Mouse (Mus musculus): Measurements from ENCODE around the gene Mob1b. TPM values are rescaled to one million over a fixed set of nuclear protein-coding genes. Genes with fewer than 3 reads are reported as not detected.

Gene Mob1b
- 11.4 and 11.9 TPM in 2 replicates for polyA plus RNA-seq (2012; rRNA removed)

DNA sequence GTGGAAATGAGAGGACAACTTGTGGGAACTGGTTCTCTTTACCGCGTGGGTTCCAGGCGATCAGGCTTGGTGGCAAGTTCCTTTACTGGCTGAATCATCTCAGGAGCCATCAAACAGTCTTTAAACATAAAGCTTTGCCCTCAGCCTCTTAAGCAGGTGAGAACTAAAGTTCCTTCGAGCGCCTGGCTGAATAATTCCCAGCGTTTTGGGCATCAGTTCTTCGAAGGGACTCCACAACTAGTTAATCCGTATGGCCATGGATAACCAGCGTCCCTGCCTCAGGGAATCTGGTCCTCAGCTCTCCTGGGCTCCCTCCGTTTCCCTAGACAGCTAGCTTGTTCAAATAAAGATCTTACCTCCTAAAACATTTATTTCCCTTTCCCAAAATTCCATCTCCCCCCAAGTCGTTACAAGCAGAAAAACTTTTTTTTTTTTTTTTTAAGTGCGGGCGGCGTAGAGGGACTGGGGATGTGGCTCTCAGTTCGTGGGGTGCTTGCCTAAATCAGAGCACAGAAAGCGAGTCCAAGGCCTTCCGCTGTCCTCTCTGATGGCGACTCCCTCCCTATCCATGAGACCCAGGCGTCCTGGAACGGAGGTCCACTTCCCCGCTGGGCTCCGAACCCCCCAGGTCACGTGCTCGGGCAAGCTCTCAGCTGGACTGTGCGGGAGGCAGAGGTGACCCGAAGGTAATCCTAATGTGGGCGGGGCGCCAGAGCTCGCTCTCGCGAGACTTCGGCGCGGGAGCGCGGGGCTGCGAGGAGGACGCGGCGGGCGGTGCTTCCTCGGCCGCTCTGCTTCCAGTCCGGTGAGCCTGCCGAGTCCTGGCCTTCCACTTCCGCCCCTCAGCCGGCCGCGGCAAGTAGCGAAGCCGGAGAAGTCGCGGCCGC is at the start of gene Mob1b:
Mob1b (plus strand) TSS at position 740 of the 887 bp plus-strand sequence.
- peak within 1 kb of the TSS; percentile 96 for H3K27ac ChIP-seq (ENCODE audit: insufficient read depth, low read length)
- peaks cover 8% of the 10 kb centered on the region; the same call in 1 of the 2 replicates for H3K4me1 ChIP-seq (ENCODE audit: control insufficient read depth, insufficient read depth, low read length)
- peak within 1 kb of the TSS; percentile 68 for H3K4me3 ChIP-seq (ENCODE audit: insufficient read depth, low read length)
- TF ChIP-seq CTCF (IDR thresholded peaks at IDR 0.05; ENCODE audit: extremely low read depth, insufficient read depth, low read length) (no peak), POLR2A (IDR thresholded peaks at IDR 0.05; ENCODE audit: extremely low read depth, insufficient read depth, low read length) (peak; percentile 74)

DNA sequence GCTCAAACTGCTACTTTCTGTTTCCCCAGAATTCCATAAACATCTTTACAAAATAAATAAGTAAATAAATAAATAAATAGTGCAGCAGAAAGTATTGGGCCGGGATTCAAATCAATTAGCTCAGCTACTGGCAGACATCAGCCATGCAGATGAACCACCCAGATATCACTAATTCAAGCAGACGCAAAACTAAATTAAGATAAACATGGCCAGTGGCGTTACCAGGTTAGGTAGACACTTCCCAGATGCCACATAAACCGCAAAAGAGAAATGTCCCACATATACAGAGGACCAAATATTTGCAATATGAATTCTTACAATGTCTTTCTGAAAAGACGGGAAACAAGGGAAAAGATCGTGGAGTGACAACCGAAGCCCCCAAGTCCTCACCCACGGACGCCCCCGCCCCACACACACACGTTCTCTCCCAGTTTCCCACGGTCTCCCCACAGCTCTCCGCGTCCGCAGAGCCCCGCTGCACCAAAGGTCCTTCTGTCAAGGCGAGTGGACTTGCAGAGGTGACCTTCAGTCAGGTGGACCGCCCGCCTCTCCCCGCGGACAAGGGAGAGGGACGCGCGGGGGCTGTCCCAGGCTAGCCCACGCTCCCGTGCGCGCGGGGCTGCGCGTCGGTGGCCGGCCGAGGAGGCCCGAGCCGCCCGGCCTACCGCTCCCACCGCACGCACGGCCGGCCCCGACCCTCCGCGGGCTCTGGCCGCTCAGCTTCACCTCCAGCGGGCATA is 45.8 kb upstream of the Mob1b start:
- TF ChIP-seq CTCF (IDR thresholded peaks at IDR 0.05; ENCODE audit: extremely low read depth, insufficient read depth, low read length) (no peak), POLR2A (IDR thresholded peaks at IDR 0.05; ENCODE audit: extremely low read depth, insufficient read depth, low read length) (no peak)
- peak overlapping the region; percentile 98 for H3K27ac ChIP-seq (ENCODE audit: insufficient read depth, low read length)
- H3K4me1 ChIP-seq (ENCODE audit: control insufficient read depth, insufficient read depth, low read length), result peaks cover 8% of the 10 kb centered on the region
- peak overlapping the region; percentile 74 for H3K4me3 ChIP-seq (ENCODE audit: insufficient read depth, low read length)

DNA sequence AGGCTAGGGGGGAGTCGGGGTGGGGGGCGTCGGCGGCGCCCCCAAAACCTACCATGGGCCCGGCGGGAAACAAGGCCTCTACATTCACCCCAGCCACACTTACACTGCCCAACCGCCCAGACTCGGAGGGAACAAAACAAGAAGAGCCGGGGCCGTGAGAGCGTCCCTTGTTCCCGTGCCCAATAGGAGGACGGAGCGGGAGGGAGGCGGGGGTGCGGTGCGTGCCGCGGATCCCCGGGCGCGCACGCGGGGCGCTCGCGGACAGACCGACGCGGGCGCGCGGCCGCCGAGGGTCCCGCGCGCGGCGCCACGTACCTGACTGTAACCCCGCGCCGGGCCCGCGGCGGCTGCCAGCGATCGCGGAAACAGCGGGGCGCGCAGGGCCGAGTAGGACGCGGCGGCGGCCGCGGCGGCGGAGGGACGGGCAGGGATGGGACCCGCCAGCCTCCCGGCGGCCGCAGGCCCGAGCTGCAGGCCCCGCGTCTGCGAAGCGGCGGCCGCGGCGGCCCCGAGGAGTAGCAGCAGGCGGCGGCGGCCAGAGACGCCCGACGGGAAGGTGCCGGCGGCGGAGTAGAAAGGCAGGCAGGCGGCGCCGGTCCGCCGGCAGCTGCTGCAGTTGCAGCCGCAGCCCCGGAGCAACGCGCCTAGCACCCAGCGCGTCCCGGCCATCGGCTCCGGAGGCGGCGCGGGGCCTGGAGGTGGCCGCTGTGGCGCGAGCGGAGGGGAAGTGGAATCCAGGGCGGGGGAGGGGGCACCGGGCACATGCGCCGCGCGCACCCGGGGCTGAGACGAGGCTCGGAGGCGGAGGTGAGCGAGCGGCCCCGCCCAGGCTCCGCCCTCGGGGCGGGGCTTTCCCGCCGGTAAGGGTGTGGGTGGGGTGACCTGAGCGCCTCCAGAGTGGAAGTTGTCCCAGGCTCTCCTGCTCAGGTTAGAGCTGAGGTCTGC is 44.9 kb upstream of the Mob1b start, which contains the start of gene Grsf1:
Grsf1 (minus strand) TSS at position 729 of the 945 bp plus-strand sequence.
- peak within 1 kb of the TSS; percentile 74 for H3K4me3 ChIP-seq (ENCODE audit: insufficient read depth, low read length)
- peak within 1 kb of the TSS; percentile 98 for H3K27ac ChIP-seq (ENCODE audit: insufficient read depth, low read length)
- TF ChIP-seq POLR2A (IDR thresholded peaks at IDR 0.05; ENCODE audit: extremely low read depth, insufficient read depth, low read length) (peak; percentile 48; the same call in 1 of the 2 replicates), CTCF (IDR thresholded peaks at IDR 0.05; ENCODE audit: extremely low read depth, insufficient read depth, low read length) (no peak)
- peaks cover 8% of the 10 kb centered on the region for H3K4me1 ChIP-seq (ENCODE audit: control insufficient read depth, insufficient read depth, low read length)

DNA sequence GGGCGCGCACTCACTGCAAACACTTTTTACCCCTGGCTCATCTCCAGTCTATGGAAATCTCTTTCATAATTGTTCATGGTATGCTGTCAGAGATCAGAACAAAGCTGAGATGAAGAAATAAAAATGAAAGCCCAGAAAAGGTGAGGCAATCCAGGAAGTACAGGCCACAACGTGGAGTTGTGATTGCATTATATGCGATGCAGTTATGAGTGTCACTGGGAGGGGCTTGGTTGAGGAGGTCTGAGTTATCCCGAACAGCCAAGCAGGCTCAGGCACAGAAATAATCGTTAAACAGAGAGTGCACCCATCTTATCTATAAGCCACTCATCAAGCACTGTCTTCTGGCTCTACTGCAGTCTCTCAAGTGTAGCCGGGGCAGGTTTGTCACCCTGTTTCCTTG is 41.7 kb upstream of the Mob1b start:
- TF ChIP-seq CTCF (IDR thresholded peaks at IDR 0.05; ENCODE audit: extremely low read depth, insufficient read depth, low read length), result no peak
- no peak overlapping the region for H3K4me3 ChIP-seq (ENCODE audit: insufficient read depth, low read length)
- no peak overlapping the region for H3K27ac ChIP-seq (ENCODE audit: insufficient read depth, low read length)
- H3K4me1 ChIP-seq (ENCODE audit: control insufficient read depth, insufficient read depth, low read length), result peaks cover 4% of the 10 kb centered on the region; the same call in 1 of the 2 replicates

DNA sequence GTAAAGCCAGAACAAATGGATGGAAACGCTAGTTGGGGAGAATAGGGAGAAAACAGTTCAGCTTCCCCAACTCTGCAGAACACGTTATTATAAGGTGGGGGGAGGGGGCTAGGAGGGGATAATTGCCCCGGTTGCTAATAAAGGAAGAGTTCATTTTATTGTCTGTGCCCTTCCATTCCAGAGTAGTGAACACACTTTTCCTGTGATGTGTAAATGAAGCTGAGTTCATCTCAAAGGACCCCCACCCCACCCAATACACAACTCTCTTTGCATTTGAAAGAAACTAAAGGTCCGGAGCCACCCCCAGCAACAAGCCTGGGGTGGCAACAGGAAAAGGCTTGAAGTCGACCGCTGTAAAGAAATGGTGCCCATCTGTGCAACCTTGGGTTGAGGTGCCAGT is 41.3 kb upstream of the Mob1b start:
- Histone ChIP-seq H3K4me3 (ENCODE audit: insufficient read depth, low read length) (no peak overlapping the region), H3K4me1 (ENCODE audit: control insufficient read depth, insufficient read depth, low read length) (peaks cover 3% of the 10 kb centered on the region; the same call in 1 of the 2 replicates), H3K27ac (ENCODE audit: insufficient read depth, low read length) (no peak overlapping the region)
- TF ChIP-seq POLR2A (IDR thresholded peaks at IDR 0.05; ENCODE audit: extremely low read depth, insufficient read depth, low read length), result no peak

DNA sequence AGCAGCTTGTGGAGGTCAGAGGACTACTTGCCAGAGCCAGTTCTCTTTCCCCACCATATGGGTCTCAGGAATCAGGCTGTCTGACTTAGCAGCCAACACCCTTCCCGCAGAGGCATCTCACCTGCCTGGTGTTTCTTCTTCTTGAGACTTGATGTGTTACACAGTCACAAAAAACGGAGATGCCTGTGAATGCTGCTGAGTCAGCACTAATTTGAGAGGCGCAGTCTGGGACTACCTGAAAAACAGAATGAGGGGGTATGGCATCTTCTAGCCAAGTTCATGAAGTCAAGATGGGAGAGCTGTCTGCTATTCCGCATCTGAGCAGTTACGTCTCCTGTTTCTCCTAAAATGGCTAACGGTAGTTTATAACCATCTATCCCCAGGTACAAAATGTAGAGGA is 40.1 kb upstream of the Mob1b start:
- H3K4me1 ChIP-seq (ENCODE audit: control insufficient read depth, insufficient read depth, low read length), result peaks cover 2% of the 10 kb centered on the region; the same call in 1 of the 2 replicates
- H3K4me3 ChIP-seq (ENCODE audit: insufficient read depth, low read length), result no peak overlapping the region
- H3K27ac ChIP-seq (ENCODE audit: insufficient read depth, low read length), result no peak overlapping the region
- TF ChIP-seq POLR2A (IDR thresholded peaks at IDR 0.05; ENCODE audit: extremely low read depth, insufficient read depth, low read length), result no peak
- no peak for TF ChIP-seq CTCF (IDR thresholded peaks at IDR 0.05; ENCODE audit: extremely low read depth, insufficient read depth, low read length)

DNA sequence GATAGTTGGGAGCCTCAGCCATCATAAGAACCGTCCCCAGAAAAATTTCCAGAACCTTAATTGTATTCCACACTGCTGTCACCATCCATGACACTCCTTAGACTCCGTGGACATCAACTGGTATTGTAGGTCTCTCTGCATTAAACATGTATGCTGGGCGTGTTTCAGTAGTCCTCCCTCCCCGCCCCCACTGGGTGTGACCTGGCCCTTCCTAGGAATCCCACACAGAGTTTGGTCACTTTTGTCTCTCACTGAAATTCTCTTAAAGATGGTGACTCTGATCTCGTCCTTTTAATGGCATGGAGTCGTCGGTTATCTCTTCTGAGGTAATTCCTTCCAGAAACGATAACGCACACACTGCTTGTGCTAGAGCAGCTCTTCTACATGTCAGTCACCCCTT is 36.9 kb upstream of the Mob1b start:
- TF ChIP-seq CTCF (IDR thresholded peaks at IDR 0.05; ENCODE audit: extremely low read depth, insufficient read depth, low read length) (no peak), POLR2A (IDR thresholded peaks at IDR 0.05; ENCODE audit: extremely low read depth, insufficient read depth, low read length) (no peak)
- Histone ChIP-seq H3K4me3 (ENCODE audit: insufficient read depth, low read length) (no peak overlapping the region), H3K4me1 (ENCODE audit: control insufficient read depth, insufficient read depth, low read length) (no peaks in the 10 kb centered on the region), H3K27ac (ENCODE audit: insufficient read depth, low read length) (no peak overlapping the region)

DNA sequence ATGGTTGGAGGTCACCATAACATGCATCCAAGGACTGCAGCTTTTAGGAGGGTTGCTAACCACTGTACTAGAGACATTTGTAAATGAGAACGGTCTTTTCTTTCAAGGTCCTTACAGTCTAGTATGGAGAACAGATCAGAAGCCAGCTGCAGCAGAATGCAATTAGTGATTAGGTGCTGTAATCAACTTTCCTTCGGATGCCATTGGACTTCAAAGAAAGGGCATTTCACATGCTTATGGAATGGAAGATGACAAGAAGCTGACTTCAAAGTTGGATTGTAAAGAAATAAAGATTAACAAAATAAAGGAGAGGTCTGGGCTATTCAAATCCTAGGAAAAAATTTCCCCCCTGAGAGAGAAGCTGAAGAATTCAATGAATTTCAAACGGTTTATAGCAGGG is 36.4 kb upstream of the Mob1b start:
- Histone ChIP-seq H3K4me1 (ENCODE audit: control insufficient read depth, insufficient read depth, low read length) (no peaks in the 10 kb centered on the region), H3K4me3 (ENCODE audit: insufficient read depth, low read length) (no peak overlapping the region), H3K27ac (ENCODE audit: insufficient read depth, low read length) (no peak overlapping the region)
- TF ChIP-seq CTCF (IDR thresholded peaks at IDR 0.05; ENCODE audit: extremely low read depth, insufficient read depth, low read length) (no peak), POLR2A (IDR thresholded peaks at IDR 0.05; ENCODE audit: extremely low read depth, insufficient read depth, low read length) (no peak)

DNA sequence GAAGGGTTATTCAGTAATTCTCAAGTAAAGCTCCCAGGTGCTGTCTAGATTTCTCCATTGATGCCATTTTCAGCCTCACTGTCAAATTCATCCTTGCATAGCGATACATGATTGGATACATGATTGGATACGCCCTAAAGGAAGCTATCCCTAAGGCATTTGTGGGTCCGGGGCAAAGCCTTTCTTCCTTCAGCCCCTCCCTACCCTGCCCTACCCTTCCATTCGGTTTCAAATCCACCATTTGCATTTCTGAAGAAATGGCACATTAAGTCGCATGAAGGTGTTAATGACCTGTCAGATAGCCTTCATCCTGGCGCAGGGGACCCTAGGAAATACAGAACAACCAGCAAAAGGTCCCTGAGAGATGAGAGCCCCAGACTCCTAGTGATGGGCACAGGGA is 35.3 kb upstream of the Mob1b start:
- TF ChIP-seq CTCF (IDR thresholded peaks at IDR 0.05; ENCODE audit: extremely low read depth, insufficient read depth, low read length), result no peak
- TF ChIP-seq POLR2A (IDR thresholded peaks at IDR 0.05; ENCODE audit: extremely low read depth, insufficient read depth, low read length), result no peak
- Histone ChIP-seq H3K4me1 (ENCODE audit: control insufficient read depth, insufficient read depth, low read length) (no peaks in the 10 kb centered on the region), H3K4me3 (ENCODE audit: insufficient read depth, low read length) (no peak overlapping the region), H3K27ac (ENCODE audit: insufficient read depth, low read length) (no peak overlapping the region)

All from cortical plate, adult 2 months (tissue).